Comparison of ENCODE assay signal across 21 mouse cellular contexts in the genomic region with DNA sequence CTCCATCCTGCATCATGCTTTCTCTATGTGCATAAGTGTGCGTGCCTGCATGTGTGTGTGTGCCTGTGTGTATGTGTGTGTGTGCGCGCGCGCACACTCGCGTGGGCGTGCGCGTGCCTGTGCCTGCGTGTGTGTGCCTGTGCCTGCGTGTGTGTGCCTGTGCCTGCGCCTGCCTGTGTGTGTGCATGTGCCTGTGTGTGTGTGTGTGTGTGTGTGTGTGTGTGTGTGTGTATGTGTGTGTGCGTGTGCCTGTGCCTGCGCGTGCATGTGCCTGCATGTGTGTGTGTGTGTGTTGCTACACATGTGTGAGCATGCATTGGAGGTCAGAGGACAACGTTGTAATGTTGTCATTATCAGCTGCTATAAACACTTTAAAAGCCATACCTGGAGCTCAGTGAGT.
"Had no signal": no experiment of that assay in that cellular context is flagged by ENCODE, and none has a peak within 500 bp of the region (broad histone marks: within the 10 kb centered on the region; RNA-seq: fewer than 3 reads in every experiment).

No protein-coding gene starts in this region.

- H3K9me3 ChIP-seq: liver, embryonic 13.5 days; liver, embryonic 15.5 days; lung, embryonic 15.5 days; midbrain, embryonic 10.5 days; midbrain, embryonic 12.5 days; neural tube, embryonic 13.5 days; neural tube, embryonic 15.5 days had no signal

- ATAC-seq: liver, postnatal 0 days; lung, postnatal 0 days had no signal

- H3K4me2 ChIP-seq: liver, embryonic 13.5 days; liver, embryonic 15.5 days; lung, embryonic 15.5 days; midbrain, embryonic 12.5 days; neural tube, embryonic 13.5 days; neural tube, embryonic 15.5 days had no signal

- H3K27ac ChIP-seq: liver, embryonic 13.5 days; liver, embryonic 15.5 days; lung, embryonic 15.5 days; midbrain, embryonic 10.5 days; midbrain, embryonic 12.5 days; neural tube, embryonic 13.5 days; neural tube, embryonic 15.5 days had no signal

- H3K4me1 ChIP-seq: liver, embryonic 13.5 days; liver, embryonic 15.5 days; midbrain, embryonic 12.5 days had no signal

- H3K4me3 ChIP-seq: liver, embryonic 13.5 days; liver, embryonic 15.5 days; lung, embryonic 15.5 days; midbrain, embryonic 10.5 days; midbrain, embryonic 12.5 days; myocyte; neural tube, embryonic 13.5 days; neural tube, embryonic 15.5 days had no signal

- H3K36me3 ChIP-seq: liver, embryonic 13.5 days; liver, embryonic 15.5 days; lung, embryonic 15.5 days; midbrain, embryonic 10.5 days; midbrain, embryonic 12.5 days; neural tube, embryonic 13.5 days; neural tube, embryonic 15.5 days had no signal

- H3K9ac ChIP-seq: liver, embryonic 13.5 days; liver, embryonic 15.5 days; liver, postnatal 0 days; lung, embryonic 15.5 days; midbrain, embryonic 12.5 days; neural tube, embryonic 13.5 days; neural tube, embryonic 15.5 days had no signal

- DNase-seq: liver, embryonic 13.5 days; liver, postnatal 0 days; lung, adult 2 months; lung, postnatal 4 days; midbrain, embryonic 14.5 days; retina, postnatal 1 day; right cerebral cortex, adult 18-20 months; right cerebral cortex, postnatal 25 days; right cerebral cortex, postnatal 4 days; spleen, adult 18-20 months; thymus, adult 18-20 months; thymus, postnatal 14 days; thymus, postnatal 36 days had no signal

- H3K27me3 ChIP-seq: liver, embryonic 13.5 days; liver, embryonic 15.5 days; lung, embryonic 15.5 days; midbrain, embryonic 12.5 days; neural tube, embryonic 13.5 days; neural tube, embryonic 15.5 days had no signal
